Mouse (Mus musculus) heart, adult 8-10 months (tissue): Measurements from ENCODE around the gene Nr2c1. TPM values are rescaled to one million over a fixed set of nuclear protein-coding genes. Genes with fewer than 3 reads are reported as not detected.

Experiments used
- DNase-seq: peaks from one replicate; pipeline ENCODE4 v3.0.0; 2022; ENCODE audit warnings: low spot score
- total RNA-seq, 4 experiments: library from RNA; stranded (reverse); gene quantifications; 2 replicates each; pipeline ENCODE4 v1.2.4; 2022

Nr2c1 gene
- total RNA-seq, 4 experiments from 2014 or later, result 5.7 to 6.4 (median 6.0) TPM

DNA sequence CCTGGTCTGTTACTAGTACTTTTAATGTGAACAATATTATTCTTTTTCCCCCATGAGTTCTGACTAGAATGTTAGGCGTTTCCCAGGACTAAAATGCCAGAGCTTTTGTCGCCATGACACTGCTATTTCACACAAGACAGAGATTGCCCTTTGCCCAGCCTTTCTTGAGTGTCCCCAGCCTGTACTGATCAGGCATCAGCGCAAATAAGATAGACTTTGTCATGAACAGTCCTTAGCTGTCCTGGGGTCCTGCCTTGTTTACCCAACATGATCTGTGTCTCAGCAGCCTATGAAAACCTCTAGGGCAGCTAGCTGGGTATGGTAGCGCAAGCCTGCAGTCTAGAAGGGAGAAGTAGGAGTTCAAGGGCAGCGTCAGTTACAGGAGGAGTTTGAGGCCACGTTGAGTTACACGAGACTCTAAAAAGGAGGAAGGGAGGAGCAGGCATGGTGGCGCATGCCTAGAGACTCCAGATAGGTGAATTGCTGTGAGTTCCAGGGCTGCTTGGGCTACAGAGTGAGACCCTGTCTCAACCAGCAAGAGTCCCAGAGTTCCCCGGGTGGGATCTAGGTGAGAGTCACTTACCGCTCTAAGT lies 8.8 kb upstream of the Nr2c1 start:
- DNase-seq, result no peak

DNA sequence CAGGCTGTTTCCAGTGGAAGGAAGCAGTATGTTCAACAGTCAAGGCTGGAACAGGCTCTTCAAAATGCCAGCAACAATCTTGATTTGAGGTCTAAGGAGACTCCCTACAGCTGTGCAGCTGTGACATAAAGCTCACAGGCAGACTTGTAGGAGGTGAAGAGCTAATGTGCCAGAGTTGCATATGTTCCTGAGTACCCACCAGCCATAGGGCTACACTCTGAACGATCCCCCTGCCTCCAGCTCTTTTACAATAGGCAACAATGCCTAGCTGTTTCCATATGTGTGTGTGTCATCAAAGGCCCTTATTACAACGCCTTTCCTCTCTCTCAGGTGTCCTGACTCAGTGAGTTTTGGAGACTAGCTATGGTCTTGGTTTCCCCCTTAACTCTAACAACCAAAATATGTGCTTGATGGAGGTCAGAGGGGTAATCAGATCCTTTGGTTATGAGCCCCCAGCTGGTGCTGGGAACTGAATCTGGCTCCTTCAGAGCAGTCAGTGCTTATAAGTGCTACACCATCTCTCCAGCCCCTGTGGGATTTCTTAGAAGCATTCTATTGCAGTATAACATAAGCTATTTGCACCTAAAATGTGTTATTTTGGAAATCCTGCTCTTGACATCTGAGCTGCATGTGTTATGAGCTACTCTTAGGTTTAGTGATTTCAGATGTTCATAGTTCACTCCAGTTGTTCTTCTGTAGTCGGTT lies 7.4 kb upstream of the Nr2c1 start:
- DNase-seq, result no peak

DNA sequence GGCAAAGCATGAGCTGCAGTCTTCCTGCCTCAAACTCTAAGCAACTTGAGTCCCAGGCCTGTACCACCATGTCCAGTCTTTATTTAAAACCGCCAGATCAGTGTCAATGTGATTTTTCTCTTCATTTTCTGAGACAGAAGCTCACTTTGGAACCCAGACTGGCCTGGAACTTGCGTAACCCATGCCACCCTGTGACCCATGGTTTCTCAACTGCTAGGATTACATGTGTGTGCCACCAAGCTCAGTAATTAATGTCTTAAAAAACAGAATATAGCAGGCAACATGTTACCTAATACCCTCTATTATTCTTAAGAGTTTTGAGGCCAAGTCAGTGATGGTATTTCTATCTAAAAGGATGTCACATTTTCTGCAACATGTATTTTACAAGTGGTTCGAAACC lies 5.4 kb upstream of the Nr2c1 start:
- DNase-seq, result no peak

DNA sequence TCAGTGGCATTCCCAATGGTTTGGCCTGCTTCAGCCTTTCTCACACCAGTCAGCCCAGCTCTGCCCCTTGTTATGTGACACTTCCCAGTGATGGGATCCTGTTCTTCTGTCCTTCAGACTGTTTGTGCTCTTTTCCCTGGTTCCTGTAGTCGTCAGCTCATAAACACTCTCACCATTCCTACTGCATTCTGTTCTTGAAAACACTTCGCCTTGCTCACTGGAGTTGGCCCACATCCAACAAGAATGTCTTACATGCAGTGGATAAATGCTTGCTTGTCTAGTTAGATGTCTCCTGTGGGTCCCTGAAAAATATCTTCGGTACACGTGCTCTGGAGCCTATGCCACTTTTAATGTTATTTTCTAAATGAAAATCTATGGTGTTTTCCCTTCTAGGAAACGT lies 3.2 kb upstream of the Nr2c1 start:
- no peak for DNase-seq

DNA sequence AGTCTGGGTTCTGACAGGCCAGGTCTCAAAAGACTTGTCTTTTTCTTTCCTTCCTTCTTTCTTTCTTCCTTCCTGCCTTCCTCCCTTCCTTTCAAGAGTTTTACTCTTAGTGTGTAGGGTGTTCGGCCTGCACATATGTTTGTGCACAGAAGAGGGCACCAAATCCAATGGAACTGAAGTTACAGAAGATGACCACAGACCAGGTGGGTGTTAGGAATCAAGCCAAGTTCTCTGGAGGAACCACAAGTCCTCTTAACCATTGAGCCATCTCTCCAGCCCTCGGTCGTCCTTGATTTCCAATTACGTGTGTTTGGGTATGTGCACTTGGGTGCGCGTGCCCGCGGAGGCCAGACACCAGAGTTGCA lies 450 bp upstream of the Nr2c1 start:
- DNase-seq, result no peak

DNA sequence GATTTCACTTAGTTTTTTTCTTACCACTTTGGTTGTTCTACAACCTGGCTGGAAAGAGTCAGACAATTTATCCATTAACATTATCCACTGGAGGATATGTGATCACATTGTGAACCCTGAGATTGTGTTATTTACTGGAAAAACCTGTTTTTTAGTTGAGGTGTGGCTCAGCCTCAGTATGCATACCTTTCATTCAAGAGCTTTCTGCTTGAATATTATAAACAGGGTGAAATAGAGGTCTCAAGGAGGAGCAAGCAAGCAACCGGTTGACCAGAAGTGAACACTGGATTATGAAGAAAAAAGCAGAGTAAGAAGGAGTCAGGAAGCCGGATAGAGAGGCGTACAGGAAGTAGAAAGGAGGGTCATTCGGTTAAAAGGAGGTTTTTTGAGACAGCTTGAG lies 3.7 kb downstream of the Nr2c1 start:
- DNase-seq, result no peak

DNA sequence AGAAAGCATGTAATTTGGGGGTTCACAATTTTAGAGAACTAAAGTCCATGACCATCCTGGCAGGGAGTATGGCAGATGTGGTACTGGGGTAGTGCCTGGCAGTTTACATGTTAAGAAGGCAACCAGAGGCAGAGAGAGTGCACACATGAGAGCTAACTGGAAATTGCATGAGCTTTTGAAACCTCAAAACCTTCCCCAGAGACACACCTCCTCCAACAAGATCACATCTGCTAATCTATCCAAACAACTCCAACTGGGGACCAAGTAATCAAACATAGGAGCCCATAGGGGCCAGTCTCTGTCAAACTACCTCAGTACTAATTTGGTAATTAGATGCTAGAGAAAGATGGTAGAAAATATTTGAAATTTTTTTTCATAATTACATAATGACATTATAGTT lies 6.0 kb downstream of the Nr2c1 start:
- DNase-seq, result no peak

DNA sequence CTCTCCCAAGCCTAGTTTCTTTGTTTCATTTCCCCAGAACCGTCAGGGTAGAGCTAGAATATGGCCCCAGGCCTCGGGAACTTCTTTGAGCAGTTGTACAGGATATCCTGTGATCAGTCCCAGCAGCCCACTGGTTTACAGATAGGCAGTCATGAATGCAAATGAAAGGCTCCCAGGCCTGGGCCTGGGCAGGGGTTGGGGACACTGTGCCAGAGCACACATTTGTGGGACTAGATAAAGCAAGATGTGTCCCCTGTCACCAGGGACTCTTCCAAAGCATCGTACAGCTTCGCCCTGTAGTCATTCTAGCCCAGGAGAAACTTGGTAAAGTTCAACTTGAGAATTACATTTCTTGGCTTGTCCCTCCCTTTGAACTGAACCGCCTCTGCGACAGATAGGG lies 11.1 kb downstream of the Nr2c1 start:
- DNase-seq, result no peak

DNA sequence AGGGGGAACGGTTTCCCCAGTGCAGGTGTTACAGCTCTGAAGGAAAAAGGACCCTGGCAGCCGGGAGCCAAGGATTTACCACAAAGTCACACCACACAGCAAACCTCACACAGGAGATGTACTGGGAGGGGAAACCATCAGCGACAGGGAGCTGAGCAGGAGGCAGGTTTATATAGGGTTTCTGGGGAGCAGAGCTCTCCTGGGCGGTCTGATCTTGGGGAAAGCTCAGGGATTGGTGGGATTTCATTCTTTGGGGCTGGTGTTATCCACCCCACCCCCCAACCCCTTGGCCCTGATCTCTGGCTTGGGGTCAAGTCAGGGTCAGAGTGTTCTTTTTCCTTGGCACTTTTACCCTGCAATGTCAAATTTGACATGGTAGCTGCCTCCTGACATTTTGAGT lies 11.6 kb downstream of the Nr2c1 start:
- no peak for DNase-seq

DNA sequence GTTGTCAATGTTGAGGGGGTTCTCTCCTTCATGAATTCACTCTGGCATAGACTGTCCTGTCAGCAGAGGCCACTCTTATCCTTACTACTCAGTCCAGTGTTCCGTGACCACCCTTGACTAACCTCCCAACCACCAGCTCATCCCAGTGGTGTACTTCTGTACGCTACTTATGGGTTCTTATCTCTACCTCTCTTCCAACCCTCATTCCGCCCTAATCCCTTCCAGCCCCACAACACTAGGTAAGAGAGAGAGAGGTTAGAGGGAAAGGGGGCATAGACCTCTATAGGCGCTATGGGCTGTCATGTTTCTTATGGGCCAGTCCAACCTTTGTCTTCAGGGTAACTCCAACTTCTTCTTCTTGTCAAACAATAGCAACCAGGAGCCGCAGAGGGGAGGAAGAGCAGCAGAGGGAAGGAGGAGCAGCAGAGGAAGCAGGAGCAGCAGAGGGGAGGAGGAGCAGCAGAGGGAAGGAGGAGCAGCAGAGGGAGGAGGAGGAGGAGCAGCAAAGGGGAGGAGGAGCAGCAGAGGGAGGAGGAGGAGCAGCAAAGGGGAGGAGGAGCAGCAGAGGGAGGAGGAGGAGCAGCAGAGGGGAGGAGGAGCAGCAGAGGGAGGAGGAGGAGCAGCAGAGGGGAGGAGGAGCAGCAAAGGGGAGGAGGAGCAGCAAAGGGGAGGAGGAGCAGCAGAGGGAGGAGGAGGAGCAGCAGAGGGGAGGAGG lies 13.4 kb downstream of the Nr2c1 start:
- DNase-seq, result no peak

DNA sequence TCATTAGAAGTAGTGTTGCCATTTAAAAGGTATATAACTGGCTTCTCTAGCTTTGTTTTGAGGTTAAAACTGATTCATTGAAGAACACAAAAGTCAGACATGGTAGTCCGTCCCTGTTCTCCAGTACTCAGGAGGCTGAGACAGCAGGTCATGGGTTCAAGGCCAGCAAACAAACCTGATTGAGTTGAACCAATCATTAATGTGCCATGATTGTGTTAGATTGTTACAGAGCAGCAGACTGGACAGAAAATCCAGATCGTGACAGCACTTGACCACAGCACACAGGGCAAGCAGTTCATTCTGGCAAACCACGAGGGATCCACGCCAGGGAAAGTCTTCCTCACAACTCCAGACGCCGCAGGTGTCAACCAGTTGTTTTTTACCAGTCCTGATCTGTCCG lies 14.2 kb downstream of the Nr2c1 start:
- no peak for DNase-seq

DNA sequence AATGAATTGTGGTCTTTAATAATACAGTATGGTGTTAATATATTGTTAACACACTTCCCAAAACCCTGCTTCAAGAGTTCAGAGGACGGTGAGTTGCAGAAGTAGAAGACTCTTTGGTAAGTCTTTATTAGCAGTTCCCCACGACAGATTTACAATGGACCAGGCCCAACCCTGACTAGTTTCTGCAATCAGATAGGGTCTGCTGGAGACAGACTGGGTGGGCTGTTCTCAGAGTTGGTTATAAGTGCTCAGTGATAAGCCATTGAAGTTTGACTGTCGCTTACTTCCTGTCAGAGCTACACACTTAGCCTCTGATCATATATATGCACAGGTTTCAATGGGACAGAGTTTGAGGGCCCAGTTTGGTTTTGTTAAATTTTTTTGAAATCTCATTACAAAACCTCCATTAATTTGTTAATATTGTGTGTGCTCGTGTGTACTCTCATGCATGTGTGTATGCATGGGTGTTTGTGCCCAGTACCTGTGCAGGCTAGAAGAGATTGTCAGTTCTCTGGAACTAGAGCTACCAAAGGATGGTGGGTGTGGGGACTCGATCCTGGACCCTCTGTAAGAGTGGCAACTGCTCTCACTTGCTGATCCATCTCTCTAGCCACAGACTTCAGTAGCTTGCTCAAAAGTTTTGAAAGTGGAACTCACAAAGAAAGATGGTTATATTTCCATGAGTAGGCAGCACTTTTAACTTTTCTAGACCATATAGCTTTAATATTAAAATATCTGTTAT lies 16.5 kb downstream of the Nr2c1 start:
- no peak for DNase-seq

DNA sequence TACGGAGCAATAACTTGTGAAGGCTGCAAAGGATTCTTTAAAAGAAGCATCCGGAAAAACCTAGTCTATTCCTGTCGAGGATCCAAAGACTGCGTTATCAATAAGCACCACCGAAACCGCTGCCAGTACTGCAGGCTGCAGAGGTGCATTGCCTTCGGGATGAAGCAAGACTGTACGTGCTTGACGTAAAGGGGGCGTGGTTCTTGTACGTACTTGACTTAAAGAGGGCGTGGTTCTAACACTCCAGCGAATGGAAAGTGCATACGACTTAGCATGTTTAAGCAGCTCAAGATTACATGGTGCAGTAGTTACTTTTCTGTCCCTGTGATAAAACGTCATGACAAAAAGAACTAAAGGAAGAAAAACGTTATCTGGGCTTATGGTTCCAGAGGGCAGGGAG lies 17.6 kb downstream of the Nr2c1 start:
- DNase-seq, result no peak

DNA sequence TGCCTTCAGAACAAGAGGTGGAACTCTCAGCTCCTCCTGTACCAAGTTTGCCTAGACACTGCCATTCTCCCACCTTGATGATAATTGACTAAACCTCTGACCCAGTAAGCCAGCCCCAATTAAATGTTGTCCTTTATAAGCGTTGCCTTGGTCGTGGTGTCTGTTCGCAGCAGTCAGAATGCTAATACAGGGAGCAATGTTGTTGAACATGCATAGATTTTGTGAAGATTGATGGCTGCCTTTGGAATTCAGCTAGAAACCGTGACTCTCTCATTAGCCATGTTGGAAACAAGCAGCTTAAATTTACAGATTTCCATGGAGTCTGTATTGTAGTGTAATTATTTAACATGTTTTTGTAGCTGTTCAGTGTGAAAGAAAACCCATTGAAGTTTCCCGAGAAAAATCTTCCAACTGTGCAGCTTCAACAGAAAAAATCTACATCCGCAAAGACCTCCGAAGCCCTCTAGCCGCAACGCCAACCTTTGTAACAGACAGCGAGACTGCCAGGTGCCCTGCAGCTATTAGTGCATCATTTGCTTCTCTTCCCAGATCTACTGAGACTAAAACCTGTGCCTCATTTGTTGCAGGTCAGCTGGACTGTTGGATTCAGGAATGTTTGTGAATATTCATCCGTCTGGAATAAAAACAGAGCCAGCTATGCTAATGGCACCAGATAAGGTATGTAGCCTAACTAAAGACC lies 19.4 kb downstream of the Nr2c1 start:
- DNase-seq, result no peak

DNA sequence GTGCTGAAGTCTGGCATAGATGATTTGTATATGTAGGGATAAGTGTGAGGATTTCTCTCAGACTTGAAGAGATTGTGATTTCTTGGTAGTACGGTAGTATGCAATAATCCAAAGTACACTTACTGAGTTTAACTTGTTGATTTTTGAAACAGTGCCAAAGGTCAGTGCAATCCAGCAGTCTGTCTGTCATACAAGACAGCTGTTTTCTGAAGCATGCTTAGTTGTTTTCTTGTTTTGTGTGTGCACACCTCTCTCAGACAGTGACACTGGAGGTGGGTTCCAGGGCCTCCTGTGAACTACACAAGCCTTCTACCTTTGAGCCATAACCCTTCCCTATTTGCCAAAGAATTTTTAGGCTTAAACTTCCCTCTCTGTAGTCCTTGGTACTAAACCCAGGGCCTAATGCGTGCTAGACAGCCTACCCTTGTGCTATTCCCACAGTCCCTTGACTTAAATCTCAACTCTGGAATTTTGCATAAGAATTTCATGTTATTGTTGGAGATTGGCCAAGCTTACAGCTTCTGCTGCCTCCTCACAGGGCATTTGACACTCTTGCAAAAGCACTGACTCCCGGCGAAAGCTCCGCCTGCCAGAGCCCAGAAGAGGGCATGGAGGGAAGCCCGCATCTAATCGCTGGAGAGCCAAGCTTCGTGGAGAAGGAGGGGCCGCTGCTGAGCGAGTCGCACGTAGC lies 23.8 kb downstream of the Nr2c1 start:
- DNase-seq, result no peak

DNA sequence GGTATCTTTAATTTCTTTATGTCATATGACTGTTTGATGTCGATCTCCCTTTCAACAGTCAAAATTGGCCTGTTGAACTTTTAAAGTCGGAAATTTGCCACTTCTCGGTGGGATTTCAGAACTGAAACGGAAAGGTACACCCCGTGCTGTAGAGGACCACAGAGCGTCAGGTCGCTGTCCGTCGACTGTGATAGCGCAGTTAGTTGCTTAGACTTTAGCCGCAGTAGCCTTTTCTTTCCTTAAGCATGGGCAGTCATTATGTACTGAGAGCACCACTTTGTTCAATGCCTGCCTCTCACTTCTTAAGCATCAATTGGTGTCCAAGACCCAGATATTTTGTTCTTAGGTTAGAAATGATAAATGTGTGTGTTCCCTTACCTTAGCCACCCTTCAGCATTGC lies 24.3 kb downstream of the Nr2c1 start:
- no peak for DNase-seq

DNA sequence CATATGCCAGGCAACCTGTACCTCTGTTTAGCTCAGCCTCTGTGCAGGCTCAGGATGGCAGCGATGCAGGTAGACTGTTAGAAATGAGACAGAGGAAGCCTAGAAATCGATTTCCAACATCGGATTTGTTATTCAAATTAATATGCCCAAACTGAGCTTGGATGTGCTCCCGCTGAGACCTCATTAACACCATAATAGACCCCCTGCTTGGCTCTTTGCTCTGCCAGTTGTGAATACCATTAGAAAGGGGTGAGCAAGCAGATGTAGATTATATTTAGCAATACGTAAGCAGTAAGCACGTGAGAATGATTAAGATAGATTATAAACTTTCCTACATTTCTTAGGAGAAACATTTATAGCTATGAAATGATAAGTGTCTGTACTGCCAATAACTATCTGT lies 24.9 kb downstream of the Nr2c1 start:
- DNase-seq, result no peak

DNA sequence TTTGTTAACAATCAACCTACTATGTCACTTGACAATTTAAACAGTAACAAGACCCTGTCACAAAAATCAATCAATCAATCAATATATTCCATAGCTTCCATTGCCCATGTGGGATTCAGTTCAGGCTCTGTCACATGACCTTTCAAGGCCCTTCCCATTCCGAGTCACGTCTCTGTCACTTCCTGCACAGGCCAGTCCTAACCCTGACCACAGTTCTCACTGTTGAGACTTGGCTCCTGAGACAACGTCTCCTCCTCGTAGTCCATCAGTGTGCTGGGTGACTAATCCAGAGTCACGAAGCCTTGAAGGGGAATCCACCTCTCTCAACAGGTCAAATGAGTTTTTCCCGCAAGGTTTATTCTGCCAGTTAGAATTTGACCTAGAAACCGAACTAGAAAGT lies 26.8 kb downstream of the Nr2c1 start:
- no peak for DNase-seq

DNA sequence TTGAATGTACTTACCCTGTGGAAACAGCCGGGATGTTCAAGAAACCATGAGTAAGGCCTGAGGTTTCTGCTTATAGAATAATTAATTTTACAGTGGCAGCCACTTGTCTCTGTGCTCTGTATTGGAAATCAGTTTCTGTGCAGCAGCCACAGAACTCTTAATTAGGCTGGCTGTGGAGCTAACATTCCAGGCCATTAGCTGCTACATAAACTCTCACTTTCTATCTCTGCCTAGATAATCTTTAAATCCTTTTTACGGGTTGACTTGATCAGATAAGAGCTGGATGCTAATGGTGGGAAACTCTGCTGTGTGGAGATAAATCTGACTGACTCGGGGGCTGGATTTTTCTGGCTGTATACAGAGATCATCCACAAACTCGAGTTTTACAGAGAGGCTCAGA lies 35.4 kb downstream of the Nr2c1 start:
- no peak for DNase-seq

DNA sequence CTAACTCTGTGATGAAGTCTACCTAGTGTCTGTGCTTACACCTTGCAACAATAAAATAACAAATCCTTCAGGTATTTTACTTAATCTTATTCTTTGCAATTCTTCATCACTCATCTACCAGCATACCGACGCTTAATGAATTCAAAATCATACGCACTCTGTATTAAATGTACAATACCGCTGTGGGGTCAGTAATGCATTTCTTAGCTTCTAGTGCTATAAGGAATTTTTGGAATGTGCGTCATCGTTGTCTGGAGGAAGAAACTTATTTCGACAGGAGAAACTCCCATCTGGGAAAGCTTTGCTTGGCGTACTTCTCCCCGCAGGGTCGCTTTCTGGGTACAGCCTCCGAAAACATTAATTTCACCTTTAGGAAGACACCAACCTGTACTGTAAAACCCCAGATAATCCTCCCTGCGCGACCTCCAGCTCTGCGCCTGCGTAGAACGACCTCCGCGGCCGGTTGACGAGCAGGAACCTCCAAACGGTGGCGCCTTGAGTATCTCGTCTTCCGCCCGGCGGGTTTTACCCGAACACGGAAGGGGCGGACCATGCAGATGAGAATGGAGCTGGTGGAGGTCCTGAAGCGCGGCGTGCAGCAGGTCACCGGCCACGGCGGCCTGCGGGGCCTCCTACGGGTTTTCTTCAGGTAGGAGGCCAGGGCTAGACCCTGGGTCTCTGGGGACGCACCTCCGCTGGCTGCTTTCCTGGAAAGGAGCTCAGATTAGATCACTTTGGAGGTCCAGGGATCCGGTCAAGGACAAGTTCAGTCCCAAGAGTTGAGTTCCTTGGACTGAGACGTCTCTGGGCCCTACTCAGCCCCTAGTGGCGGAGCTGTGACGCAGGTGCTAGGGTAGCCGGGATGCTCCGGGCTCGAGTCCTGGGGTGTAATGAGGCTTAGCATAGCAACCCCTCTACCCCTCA lies 50.9 kb downstream of the Nr2c1 start, which contains the start of gene Ndufa12:
TSS of gene Ndufa12 (plus strand) at position 239 of the 924 bp plus-strand sequence.
- peak; percentile 97 for DNase-seq
